Mouse (Mus musculus) ES-E14 (cell line): ENCODE results near the gene Coch. TPM values are rescaled to one million over a fixed set of nuclear protein-coding genes. Genes with fewer than 3 reads are reported as not detected.
"Not testable (repeated sequence)": the region's sequence is repeated elsewhere in the genome, so short reads cannot be mapped to it uniquely, and the experiment has no call there.

Source experiments
- DNase-seq: peaks from one replicate; pipeline ENCODE4 v3.0.0-alpha.2; 2013; ENCODE audit warnings: low read depth, low spot score
- H3K27ac ChIP-seq: 2 replicates; pipeline ENCODE4 v1.5.1; 2012; ENCODE audit warnings: low read depth, mild to moderate bottlenecking, low read length, moderate library complexity, mixed read lengths; ENCODE audit not compliant: poor library complexity, insufficient read depth, severe bottlenecking
- H3K36me3 ChIP-seq: 2 replicates; pipeline ENCODE4 v1.6.1; 2012; ENCODE audit warnings: mild to moderate bottlenecking, low read length, moderate library complexity, mixed read lengths; ENCODE audit not compliant: control insufficient read depth, poor library complexity, insufficient read depth, severe bottlenecking
- H3K4me1 ChIP-seq, 2 experiments: fragments of 150-350 bp in 1 of 2; sonication (generic) in 1 of 2; 2 replicates each; pipeline ENCODE4 v1.6.1; 2012; ENCODE audit warnings: low read length in 2 of 2, mild to moderate bottlenecking in 1 of 2, mixed read lengths in 1 of 2; ENCODE audit not compliant: control insufficient read depth in 2 of 2, insufficient read depth in 2 of 2, poor library complexity in 1 of 2
- H3K4me3 ChIP-seq, 2 experiments: fragments of 150-350 bp in 1 of 2; sonication (generic) in 1 of 2; 2 replicates each; pipeline ENCODE4 v1.5.1; 2012; ENCODE audit warnings: low read length in 2 of 2, low read depth in 1 of 2, mild to moderate bottlenecking in 1 of 2, mixed read lengths in 1 of 2; ENCODE audit not compliant: insufficient read depth in 1 of 2, poor library complexity in 1 of 2, severe bottlenecking in 1 of 2
- H3K9ac ChIP-seq: 2 replicates; pipeline ENCODE4 v1.6.1; 2012; ENCODE audit warnings: low read depth, mild to moderate bottlenecking, low read length, mixed read lengths; ENCODE audit not compliant: poor library complexity, insufficient read depth, severe bottlenecking
- H3K9me3 ChIP-seq: fragments of 150-350 bp; sonication (generic); 2 replicates; pipeline ENCODE4 v1.6.1; 2012; ENCODE audit warnings: low read depth, mild to moderate bottlenecking, low read length; ENCODE audit not compliant: control insufficient read depth, insufficient read depth
- CHD2 ChIP-seq: IDR thresholded peaks from 2 replicates; pipeline ENCODE4 v1.6.1; 2014; ENCODE audit warnings: mild to moderate bottlenecking, low read depth, low read length, inconsistent platforms
- HCFC1 ChIP-seq: IDR thresholded peaks from 2 replicates; pipeline ENCODE4 v1.6.1; 2012; ENCODE audit warnings: low read length, inconsistent platforms, borderline replicate concordance; ENCODE audit not compliant: insufficient read depth
- MAFK ChIP-seq: IDR thresholded peaks from 2 replicates; pipeline ENCODE4 v1.6.1; 2014; ENCODE audit warnings: mild to moderate bottlenecking, low read depth, low read length, inconsistent platforms; ENCODE audit not compliant: insufficient read depth
- ZC3H11A ChIP-seq: IDR thresholded peaks from 2 replicates; pipeline ENCODE4 v1.6.1; 2012; ENCODE audit warnings: low read depth, mild to moderate bottlenecking, inconsistent platforms, low read length, borderline replicate concordance
- ZNF384 ChIP-seq: IDR thresholded peaks from 2 replicates; pipeline ENCODE4 v1.6.1; 2012; ENCODE audit warnings: low read depth, low read length, inconsistent platforms
- in situ Hi-C, 2 experiments: fragments of 600-800 bp; cut with MboI; formaldehyde crosslinking; loops; one replicate each; pipeline ENCODE4 v1.15.1; 2025; ENCODE audit warnings: low sequenced_read_pairs in 2 of 2, inconsistent platforms in 1 of 2; ENCODE audit not compliant: unreplicated experiment in 2 of 2
- total RNA-seq: library from RNA; depleted of rRNA; stranded (reverse); fragments of 300-350 nt; gene quantifications from 2 replicates; pipeline ENCODE4 v1.2.3, GENCODE M21; 2012; rRNA removed

Coch gene
- total RNA-seq, 1 experiment: 35.3 TPM

GRCm38 (mm10) chr12:51633481-51633880 lies 40.3 kb downstream of the Coch start:
- TF ChIP-seq ZNF384: no peak
- no peaks in the 10 kb centered on the region for H3K9me3 ChIP-seq
- no peak overlapping the region for H3K27ac ChIP-seq
- H3K9ac ChIP-seq: no peak overlapping the region
- in situ Hi-C loops: no loop called here
- H3K4me3 ChIP-seq: no peak overlapping the region
- no peaks in the 10 kb centered on the region for H3K36me3 ChIP-seq
- H3K4me1 ChIP-seq: no peaks in the 10 kb centered on the region
- DNase-seq: no peak

- TF ChIP-seq ZNF384 (no peak), ZC3H11A (no peak), MAFK (no peak), HCFC1 (no peak), CHD2 (no peak)
- H3K9ac ChIP-seq: no peak overlapping the region
- H3K9me3 ChIP-seq: no peaks in the 10 kb centered on the region
- H3K4me1 ChIP-seq: no peaks in the 10 kb centered on the region
- H3K27ac ChIP-seq: no peak overlapping the region
- no peak overlapping the region for H3K4me3 ChIP-seq
- in situ Hi-C loops: no loop called here
- no peaks in the 10 kb centered on the region for H3K36me3 ChIP-seq
- DNase-seq: no peak
Observed at GRCm38 (mm10) chr12:51636260-51636659, 43.1 kb downstream of the Coch start.

GRCm38 (mm10) chr12:51636689-51637470 lies 43.7 kb downstream of the Coch start:
- DNase-seq: no peak

GRCm38 (mm10) chr12:51641871-51642270 lies 48.7 kb downstream of the Coch start:
- Histone ChIP-seq H3K9ac (no peak overlapping the region), H3K9me3 (no peaks in the 10 kb centered on the region), H3K27ac (no peak overlapping the region), H3K4me1 (no peaks in the 10 kb centered on the region), H3K4me3 (no peak overlapping the region), H3K36me3 (no peaks in the 10 kb centered on the region)
- DNase-seq: no peak
- TF ChIP-seq CHD2 (no peak), HCFC1 (no peak), MAFK (no peak)
- in situ Hi-C loops: no loop called here

More at GRCm38 (mm10) chr12:51636689-51637470, 43.7 kb downstream of the Coch start:
- in situ Hi-C loops: no loop called here
- Histone ChIP-seq H3K9me3 (no peaks in the 10 kb centered on the region), H3K4me1 (no peaks in the 10 kb centered on the region), H3K36me3 (no peaks in the 10 kb centered on the region), H3K9ac (no peak overlapping the region), H3K4me3 (no peak overlapping the region), H3K27ac (no peak overlapping the region)
- TF ChIP-seq ZC3H11A (no peak), MAFK (no peak), CHD2 (no peak), HCFC1 (no peak), ZNF384 (no peak)

GRCm38 (mm10) chr12:51649401-51649800 lies 56.3 kb downstream of the Coch start:
- DNase-seq, in situ Hi-C loops, H3K4me1 ChIP-seq, H3K4me3 ChIP-seq, H3K9ac ChIP-seq, H3K36me3 ChIP-seq, H3K27ac ChIP-seq, H3K9me3 ChIP-seq: not testable (repeated sequence)

Other genes starting within 250 kb of the Coch start
- gene G2e3, start 245.3 kb upstream of the Coch start, total RNA-seq: 37.9 and 59.1 TPM in 2 replicates
- 23.7 and 35.3 TPM in 2 replicates for gene Scfd1, start 215.8 kb upstream of the Coch start, total RNA-seq
- 6.3 and 11.0 TPM in 2 replicates for gene Ap4s1, start 97.7 kb downstream of the Coch start, total RNA-seq
- gene Strn3, start 98.6 kb downstream of the Coch start, total RNA-seq: 53.3 and 76.0 TPM in 2 replicates
- 38.2 and 45.1 TPM in 2 replicates for gene Hectd1, start 236.2 kb downstream of the Coch start, total RNA-seq